Mouse (Mus musculus) heart, postnatal 4 days (tissue): ENCODE data around the gene Slc6a3. TPM values are rescaled to one million over a fixed set of nuclear protein-coding genes. Genes with fewer than 3 reads are reported as not detected.
A peak's percentile ranks its signal among the peaks of the same experiment; 100 is the strongest.

Source experiments
- DNase-seq: peaks from one replicate; pipeline ENCODE4 v3.0.0; 2021
- total RNA-seq, 2 experiments: library from RNA; stranded (reverse); gene quantifications; 2 replicates each; pipeline ENCODE4 v1.2.3; 2021

Slc6a3 gene
- not detected for total RNA-seq

- DNase-seq: peak; percentile 30
Observed at GRCm38 (mm10) chr13:73536403-73536821, at the start of gene Slc6a3. Slc6a3 (plus strand) TSS chr13:73536747.

GRCm38 (mm10) chr13:73488105-73488504, 48.4 kb upstream of the Slc6a3 start:
- DNase-seq: no peak

GRCm38 (mm10) chr13:73488707-73489106, 47.8 kb upstream of the Slc6a3 start:
- DNase-seq: no peak

- DNase-seq: no peak
Observed at GRCm38 (mm10) chr13:73489986-73490385, 46.6 kb upstream of the Slc6a3 start.

GRCm38 (mm10) chr13:73490564-73491170, 45.9 kb upstream of the Slc6a3 start:
- DNase-seq: no peak

GRCm38 (mm10) chr13:73493183-73493582, 43.4 kb upstream of the Slc6a3 start:
- DNase-seq: no peak

GRCm38 (mm10) chr13:73494528-73494927, 42.0 kb upstream of the Slc6a3 start:
- no peak for DNase-seq

GRCm38 (mm10) chr13:73496137-73496536, 40.4 kb upstream of the Slc6a3 start:
- no peak for DNase-seq

- DNase-seq: no peak
Observed at GRCm38 (mm10) chr13:73499893-73500604, 36.5 kb upstream of the Slc6a3 start.

GRCm38 (mm10) chr13:73502719-73503118, 33.8 kb upstream of the Slc6a3 start:
- peak; percentile 39 for DNase-seq

GRCm38 (mm10) chr13:73505686-73506467, 30.7 kb upstream of the Slc6a3 start:
- peak; percentile 89 for DNase-seq

- no peak for DNase-seq
Observed at GRCm38 (mm10) chr13:73508817-73509550, 27.6 kb upstream of the Slc6a3 start.

- no peak for DNase-seq
Observed at GRCm38 (mm10) chr13:73509869-73510268, 26.7 kb upstream of the Slc6a3 start.

- DNase-seq: peak; percentile 87
Observed at GRCm38 (mm10) chr13:73512776-73513673, 23.5 kb upstream of the Slc6a3 start.

GRCm38 (mm10) chr13:73516886-73517285, 19.7 kb upstream of the Slc6a3 start:
- no peak for DNase-seq

- DNase-seq: no peak
Observed at GRCm38 (mm10) chr13:73533716-73534115, 2.8 kb upstream of the Slc6a3 start.

GRCm38 (mm10) chr13:73535287-73535686, 1.3 kb upstream of the Slc6a3 start:
- no peak for DNase-seq

- no peak for DNase-seq
Observed at GRCm38 (mm10) chr13:73536824-73537223, 277 bp downstream of the Slc6a3 start.

- no peak for DNase-seq
Observed at GRCm38 (mm10) chr13:73564201-73564600, 27.7 kb downstream of the Slc6a3 start.

- DNase-seq: no peak
Observed at GRCm38 (mm10) chr13:73575051-73575450, 38.5 kb downstream of the Slc6a3 start.

GRCm38 (mm10) chr13:73577277-73577676, 40.7 kb downstream of the Slc6a3 start:
- DNase-seq: no peak

GRCm38 (mm10) chr13:73591488-73591887, 54.9 kb downstream of the Slc6a3 start:
- DNase-seq: no peak
